In genomic region chr7:45798511-45798836, GRCm38 (mm10) we compare ENCODE assay signal across 8 mouse cellular contexts. TPM values are rescaled to one million over a fixed set of nuclear protein-coding genes. Genes with fewer than 3 reads are reported as not detected.
DNase-seq lines count a peak whose midpoint lies in the region; ATAC-seq and TF ChIP-seq lines count a peak whose summit lies in the region.

No protein-coding gene starts in this region.

- H3K9ac ChIP-seq in forebrain, postnatal 0 days = peak overlapping the region; percentile 14
- peak overlapping the region; percentile 64; the same call in 1 of the 2 replicates for H3K9ac ChIP-seq in limb, embryonic 11.5 days (ENCODE audit: low read length)
- H3K9ac ChIP-seq in midbrain, embryonic 16.5 days (ENCODE audit: low read depth, low read length) = peak overlapping the region; percentile 49

- no peak for ATAC-seq in erythroblast, adult 5-6 weeks (replicated peaks; ENCODE audit: low FRiP score, poor library complexity, severe bottlenecking)
- ATAC-seq in forebrain, postnatal 0 days = no peak
- no peak for ATAC-seq in limb, embryonic 11.5 days (ENCODE audit: insufficient number of reproducible peaks, low FRiP score, low TSS enrichment, low read depth)
- ATAC-seq in midbrain, embryonic 16.5 days = no peak

- WGBS in forebrain, postnatal 0 days = 5% methylated on average over 19 of the region's 19 CpGs
- WGBS in limb, embryonic 11.5 days = under 1% methylated on average over 19 of the region's 19 CpGs
- 4% methylated on average over 19 of the region's 19 CpGs for WGBS in midbrain, embryonic 16.5 days

- peak overlapping the region; percentile 41 for H3K4me2 ChIP-seq in forebrain, postnatal 0 days (ENCODE audit: low read depth)
- peak overlapping the region; percentile 91 for H3K4me2 ChIP-seq in limb, embryonic 11.5 days (ENCODE audit: low read depth, severe bottlenecking)
- peak overlapping the region; percentile 47 for H3K4me2 ChIP-seq in midbrain, embryonic 16.5 days (ENCODE audit: low read length)

- TF ChIP-seq CTCF in E14TG2a.4 (conservative IDR thresholded peaks at IDR 0.05; ENCODE audit: low read length) = no peak
- TF ChIP-seq CTCF in forebrain, postnatal 0 days (IDR thresholded peaks at IDR 0.05; ENCODE audit: low read depth) = no peak

- no peaks in the 10 kb centered on the region for H3K9me3 ChIP-seq in erythroblast, embryonic 14.5 days (ENCODE audit: control insufficient read depth, low read length)
- H3K9me3 ChIP-seq in E14TG2a.4 (ENCODE audit: low read length) = no peaks in the 10 kb centered on the region
- no peaks in the 10 kb centered on the region for H3K9me3 ChIP-seq in forebrain, postnatal 0 days (ENCODE audit: low read length)
- H3K9me3 ChIP-seq in limb, embryonic 11.5 days (ENCODE audit: control insufficient read depth, low read length) = no peaks in the 10 kb centered on the region
- no peaks in the 10 kb centered on the region for H3K9me3 ChIP-seq in midbrain, embryonic 16.5 days (replicated peaks; ENCODE audit: control insufficient read depth, low read length, poor library complexity, severe bottlenecking)

- no peak for DNase-seq in forebrain, postnatal 0 days
- DNase-seq in limb, embryonic 11.5 days (ENCODE audit: low spot score) = peak; percentile 60
- DNase-seq in right cerebral cortex, postnatal 14 days = no peak
- no peak for DNase-seq in left cerebral cortex, postnatal 4 days

- peak overlapping the region; percentile 68 for H3K4me3 ChIP-seq in erythroblast, embryonic 14.5 days (replicated peaks)
- H3K4me3 ChIP-seq in E14TG2a.4 (replicated peaks; ENCODE audit: low read length) = peak overlapping the region; percentile 78
- H3K4me3 ChIP-seq in forebrain, postnatal 0 days (ENCODE audit: low read depth, low read length) = peak overlapping the region; percentile 19
- peak overlapping the region; percentile 33 for H3K4me3 ChIP-seq in limb, embryonic 11.5 days (ENCODE audit: low read depth, low read length)
- peak overlapping the region; percentile 22; the same call in 1 of the 2 replicates for H3K4me3 ChIP-seq in midbrain, embryonic 16.5 days (ENCODE audit: low read depth, low read length)

- intact Hi-C loops in left cerebral cortex, postnatal 4 days (cut with DNase I) = loop anchor here (5.0 kb wide), 1 partner anchor 76 kb away; the partner anchor contains the start of gene Fam83e

- peaks cover 58% of the 10 kb centered on the region for H3K4me1 ChIP-seq in erythroblast, embryonic 14.5 days (ENCODE audit: control insufficient read depth)
- H3K4me1 ChIP-seq in E14TG2a.4 (replicated peaks; ENCODE audit: low read depth, low read length) = peaks cover 60% of the 10 kb centered on the region
- H3K4me1 ChIP-seq in forebrain, postnatal 0 days (ENCODE audit: insufficient read depth) = 0 out of 2 replicates have a peak, but pooled peaks cover 2% of the 10 kb centered on the region
- peaks cover 10% of the 10 kb centered on the region; the same call in 1 of the 2 replicates for H3K4me1 ChIP-seq in limb, embryonic 11.5 days (ENCODE audit: control insufficient read depth, insufficient read depth, low read length)
- H3K4me1 ChIP-seq in midbrain, embryonic 16.5 days (ENCODE audit: control insufficient read depth, insufficient read depth, low read length) = peaks cover 23% of the 10 kb centered on the region

- peaks cover 55% of the 10 kb centered on the region for H3K27me3 ChIP-seq in erythroblast, embryonic 14.5 days (ENCODE audit: control insufficient read depth)
- peaks cover 28% of the 10 kb centered on the region for H3K27me3 ChIP-seq in E14TG2a.4 (ENCODE audit: insufficient read depth, low read length)
- no peaks in the 10 kb centered on the region for H3K27me3 ChIP-seq in forebrain, postnatal 0 days (ENCODE audit: insufficient read depth, low read length)
- peaks cover 10% of the 10 kb centered on the region for H3K27me3 ChIP-seq in limb, embryonic 11.5 days (ENCODE audit: control insufficient read depth, insufficient read depth, low read length)
- no peaks in the 10 kb centered on the region; the same call in 1 of the 2 replicates for H3K27me3 ChIP-seq in midbrain, embryonic 16.5 days (ENCODE audit: control insufficient read depth, insufficient read depth, low read depth, low read length)

- H3K27ac ChIP-seq in forebrain, postnatal 0 days (ENCODE audit: low read depth, low read length) = no peak overlapping the region
- H3K27ac ChIP-seq in limb, embryonic 11.5 days (replicated peaks; ENCODE audit: low read depth, low read length) = no peak overlapping the region
- H3K27ac ChIP-seq in midbrain, embryonic 16.5 days (ENCODE audit: low read length) = no peak overlapping the region

- no peaks in the 10 kb centered on the region for H3K36me3 ChIP-seq in erythroblast, embryonic 14.5 days (ENCODE audit: control insufficient read depth)
- H3K36me3 ChIP-seq in E14TG2a.4 (ENCODE audit: insufficient read depth, low read length) = peaks cover 8% of the 10 kb centered on the region
- H3K36me3 ChIP-seq in forebrain, postnatal 0 days (ENCODE audit: insufficient read depth) = peaks cover 69% of the 10 kb centered on the region
- peaks cover 3% of the 10 kb centered on the region; the same call in 1 of the 2 replicates for H3K36me3 ChIP-seq in limb, embryonic 11.5 days (ENCODE audit: control insufficient read depth, insufficient read depth, low read length)
- peaks cover 35% of the 10 kb centered on the region for H3K36me3 ChIP-seq in midbrain, embryonic 16.5 days (ENCODE audit: control insufficient read depth, insufficient read depth, low read length)

RNA-seq across cellular contexts. Expression of gene Sult2b1, which starts 14.0 kb away (rescaled TPM):
- polyA plus RNA-seq in erythroblast, embryonic 14.5 days (2012) = 0.04 TPM in 1 of 2 replicates, not detected in the other
- not detected in 2 replicates for total RNA-seq in erythroblast, adult 5-6 weeks (2015; ENCODE audit: low replicate concordance)
- not detected in 2 replicates for total RNA-seq in erythroblast, adult 5-6 weeks (2017; ENCODE audit: low replicate concordance)
- 6.5 and 8.9 TPM in 2 replicates for total RNA-seq in forebrain, postnatal 0 days (2014; rRNA removed)
- polyA plus RNA-seq in forebrain, postnatal 0 days (2015; fragmentation: Nextera tagmentation; extraction: Ambion mirVana) = 9.6 and 10.0 TPM in 2 replicates
- 0.77 and 3.2 TPM in 2 replicates for polyA plus RNA-seq in limb, embryonic 11.5 days (2014; fragmentation: Nextera tagmentation; extraction: Ambion mirVana)
- polyA plus RNA-seq in midbrain, embryonic 16.5 days (2015; fragmentation: Nextera tagmentation; extraction: Ambion mirVana) = 6.1 and 6.4 TPM in 2 replicates
- 1 to 10 TPM; 4.9 to 5.5 TPM for total RNA-seq in left cerebral cortex, postnatal 4 days (2021)

RNA-seq across cellular contexts. Expression of gene Lmtk3, which starts 14.9 kb away (rescaled TPM):
- 0.01 and 0.04 TPM in 2 replicates for polyA plus RNA-seq in erythroblast, embryonic 14.5 days (2012)
- not detected in 2 replicates for total RNA-seq in erythroblast, adult 5-6 weeks (2015; ENCODE audit: low replicate concordance)
- not detected in 2 replicates for total RNA-seq in erythroblast, adult 5-6 weeks (2017; ENCODE audit: low replicate concordance)
- total RNA-seq in forebrain, postnatal 0 days (2014; rRNA removed) = 128 and 144 TPM in 2 replicates
- polyA plus RNA-seq in forebrain, postnatal 0 days (2015; fragmentation: Nextera tagmentation; extraction: Ambion mirVana) = 8.9 and 12.5 TPM in 2 replicates
- 3.6 and 4.6 TPM in 2 replicates for polyA plus RNA-seq in limb, embryonic 11.5 days (2014; fragmentation: Nextera tagmentation; extraction: Ambion mirVana)
- 19.6 and 26.7 TPM in 2 replicates for polyA plus RNA-seq in midbrain, embryonic 16.5 days (2015; fragmentation: Nextera tagmentation; extraction: Ambion mirVana)
- 100 to 1,000 TPM; 304 to 352 TPM for total RNA-seq in left cerebral cortex, postnatal 4 days (2021)

RNA-seq across cellular contexts. Expression of gene Cyth2, which starts 15.9 kb away (rescaled TPM):
- 21.7 and 22.4 TPM in 2 replicates for polyA plus RNA-seq in erythroblast, embryonic 14.5 days (2012)
- total RNA-seq in erythroblast, adult 5-6 weeks (2015; ENCODE audit: low replicate concordance) = 10.6 and 10.7 TPM in 2 replicates
- 11.6 and 14.5 TPM in 2 replicates for total RNA-seq in erythroblast, adult 5-6 weeks (2017; ENCODE audit: low replicate concordance)
- total RNA-seq in forebrain, postnatal 0 days (2014; rRNA removed) = 253 and 270 TPM in 2 replicates
- 282 and 317 TPM in 2 replicates for polyA plus RNA-seq in forebrain, postnatal 0 days (2015; fragmentation: Nextera tagmentation; extraction: Ambion mirVana)
- polyA plus RNA-seq in limb, embryonic 11.5 days (2014; fragmentation: Nextera tagmentation; extraction: Ambion mirVana) = 176 TPM in 2 replicates
- 275 and 307 TPM in 2 replicates for polyA plus RNA-seq in midbrain, embryonic 16.5 days (2015; fragmentation: Nextera tagmentation; extraction: Ambion mirVana)
- 100 to 1,000 TPM; 249 TPM for total RNA-seq in left cerebral cortex, postnatal 4 days (2021)

RNA-seq across cellular contexts. Expression of gene Kcnj14, which starts 26.1 kb away (rescaled TPM):
- 0.02 and 0.04 TPM in 2 replicates for polyA plus RNA-seq in erythroblast, embryonic 14.5 days (2012)
- total RNA-seq in erythroblast, adult 5-6 weeks (2015; ENCODE audit: low replicate concordance) = 0.38 TPM in 1 of 2 replicates, not detected in the other
- total RNA-seq in erythroblast, adult 5-6 weeks (2017; ENCODE audit: low replicate concordance) = 0.09 TPM in 1 of 2 replicates, not detected in the other
- total RNA-seq in forebrain, postnatal 0 days (2014; rRNA removed) = 0.54 and 1.00 TPM in 2 replicates
- 0.48 and 1.1 TPM in 2 replicates for polyA plus RNA-seq in forebrain, postnatal 0 days (2015; fragmentation: Nextera tagmentation; extraction: Ambion mirVana)
- 1.4 and 1.5 TPM in 2 replicates for polyA plus RNA-seq in limb, embryonic 11.5 days (2014; fragmentation: Nextera tagmentation; extraction: Ambion mirVana)
- polyA plus RNA-seq in midbrain, embryonic 16.5 days (2015; fragmentation: Nextera tagmentation; extraction: Ambion mirVana) = 1.2 and 1.3 TPM in 2 replicates
- total RNA-seq in left cerebral cortex, postnatal 4 days (2021) = 1 to 10 TPM; 1.6 to 2.1 TPM

RNA-seq across cellular contexts. Expression of gene Grwd1, which starts 32.3 kb away (rescaled TPM):
- 1.1 and 1.4 TPM in 2 replicates for polyA plus RNA-seq in erythroblast, embryonic 14.5 days (2012)
- total RNA-seq in erythroblast, adult 5-6 weeks (2015; ENCODE audit: low replicate concordance) = 1.5 and 2.3 TPM in 2 replicates
- 0.43 and 3.1 TPM in 2 replicates for total RNA-seq in erythroblast, adult 5-6 weeks (2017; ENCODE audit: low replicate concordance)
- 39.3 and 41.8 TPM in 2 replicates for total RNA-seq in forebrain, postnatal 0 days (2014; rRNA removed)
- 55.9 and 60.7 TPM in 2 replicates for polyA plus RNA-seq in forebrain, postnatal 0 days (2015; fragmentation: Nextera tagmentation; extraction: Ambion mirVana)
- 90.6 and 94.3 TPM in 2 replicates for polyA plus RNA-seq in limb, embryonic 11.5 days (2014; fragmentation: Nextera tagmentation; extraction: Ambion mirVana)
- 38.4 and 45.8 TPM in 2 replicates for polyA plus RNA-seq in midbrain, embryonic 16.5 days (2015; fragmentation: Nextera tagmentation; extraction: Ambion mirVana)
- total RNA-seq in left cerebral cortex, postnatal 4 days (2021) = 10 to 100 TPM; 31.8 to 35.5 TPM

Comparison
In these comparisons a context has a peak if more than half of its experiments do, and no peak if none do; other contexts are left out.
1. H3K4me3 ChIP-seq: peak in every context shown above with its lines; median percentile 78 in E14TG2a.4; 68 in erythroblast, embryonic 14.5 days; 33 in limb, embryonic 11.5 days; 22 in midbrain, embryonic 16.5 days; 19 in forebrain, postnatal 0 days.
2. H3K4me2 ChIP-seq: peak in every context shown above with its lines; median percentile 91 in limb, embryonic 11.5 days; 47 in midbrain, embryonic 16.5 days; 41 in forebrain, postnatal 0 days.
3. H3K9ac ChIP-seq: peak in every context shown above with its lines; median percentile 64 in limb, embryonic 11.5 days; 49 in midbrain, embryonic 16.5 days; 14 in forebrain, postnatal 0 days.